Mouse (Mus musculus) testis, adult 2 months (tissue): Measurements from ENCODE around the gene Wdtc1. TPM values are rescaled to one million over a fixed set of nuclear protein-coding genes. Genes with fewer than 3 reads are reported as not detected.
A peak's percentile ranks its signal among the peaks of the same experiment; 100 is the strongest.

Experiments used
- H3K27ac ChIP-seq: fragments of 200-500 bp; 2 replicates; pipeline ENCODE4 v1.5.1; 2012; ENCODE audit warnings: low read depth, low read length; ENCODE audit not compliant: control insufficient read depth, insufficient read depth
- H3K27me3 ChIP-seq: fragments of 200-500 bp; 2 replicates; pipeline ENCODE4 v1.6.1; 2012; ENCODE audit warnings: mild to moderate bottlenecking, low read length, moderate library complexity; ENCODE audit not compliant: control insufficient read depth, insufficient read depth
- H3K36me3 ChIP-seq: fragments of 200-500 bp; 2 replicates; pipeline ENCODE4 v1.6.1; 2012; ENCODE audit warnings: mild to moderate bottlenecking, low read length; ENCODE audit not compliant: control insufficient read depth, insufficient read depth
- H3K4me1 ChIP-seq: fragments of 200-500 bp; 2 replicates; pipeline ENCODE4 v1.6.1; 2012; ENCODE audit warnings: low read length; ENCODE audit not compliant: control insufficient read depth, insufficient read depth
- H3K4me3 ChIP-seq: fragments of 200-500 bp; 2 replicates; pipeline ENCODE4 v1.5.1; 2012; ENCODE audit warnings: low read depth, mild to moderate bottlenecking, low read length, moderate library complexity, mixed read lengths; ENCODE audit not compliant: control insufficient read depth
- CTCF ChIP-seq: fragments of 200-500 bp; IDR thresholded peaks from 2 replicates; pipeline ENCODE4 v1.5.1; 2012; ENCODE audit warnings: low read depth, mild to moderate bottlenecking, inconsistent platforms, low read length, moderate library complexity; ENCODE audit not compliant: control insufficient read depth, insufficient read depth, insufficient replicate concordance
- POLR2A ChIP-seq: fragments of 200-500 bp; IDR thresholded peaks from 2 replicates; pipeline ENCODE4 v1.6.1; 2012; ENCODE audit warnings: low read depth, mild to moderate bottlenecking, inconsistent platforms, low read length, moderate library complexity; ENCODE audit not compliant: control insufficient read depth
- polyA plus RNA-seq: library from polyadenylated mRNA; depleted of rRNA; stranded (reverse); fragments of >200 nt; gene quantifications from 2 replicates; pipeline ENCODE4 v1.2.3, GENCODE M21; 2012; rRNA removed

Gene Wdtc1
- polyA plus RNA-seq, 1 experiment: 323 TPM

- TF ChIP-seq CTCF (no peak), POLR2A (no peak)
- Histone ChIP-seq H3K27ac (no peak overlapping the region), H3K36me3 (no peaks in the 10 kb centered on the region), H3K27me3 (no peaks in the 10 kb centered on the region), H3K4me3 (no peak overlapping the region), H3K4me1 (peaks cover 22% of the 10 kb centered on the region)
Observed at GRCm38 (mm10) chr4:133252089-133252488, 101.2 kb downstream of the Wdtc1 start.

- H3K27ac ChIP-seq: no peak overlapping the region
Observed at GRCm38 (mm10) chr4:133251214-133251613, 102.1 kb downstream of the Wdtc1 start.

GRCm38 (mm10) chr4:133250609-133251008, 102.7 kb downstream of the Wdtc1 start:
- TF ChIP-seq CTCF: peak; percentile 84
- TF ChIP-seq POLR2A: no peak
- H3K36me3 ChIP-seq: no peaks in the 10 kb centered on the region
- H3K27ac ChIP-seq: no peak overlapping the region
- peak overlapping the region; percentile 54 for H3K4me3 ChIP-seq
- no peaks in the 10 kb centered on the region for H3K27me3 ChIP-seq
- H3K4me1 ChIP-seq: peaks cover 20% of the 10 kb centered on the region

More at GRCm38 (mm10) chr4:133251214-133251613, 102.1 kb downstream of the Wdtc1 start:
- H3K36me3 ChIP-seq: no peaks in the 10 kb centered on the region
- H3K4me1 ChIP-seq: peaks cover 20% of the 10 kb centered on the region
- peak overlapping the region; percentile 54 for H3K4me3 ChIP-seq
- no peaks in the 10 kb centered on the region for H3K27me3 ChIP-seq
- TF ChIP-seq CTCF (no peak), POLR2A (no peak)

GRCm38 (mm10) chr4:133247806-133248449, 105.4 kb downstream of the Wdtc1 start:
- no peaks in the 10 kb centered on the region for H3K36me3 ChIP-seq
- TF ChIP-seq POLR2A (no peak), CTCF (no peak)
- H3K27me3 ChIP-seq: no peaks in the 10 kb centered on the region
- H3K27ac ChIP-seq: no peak overlapping the region
- no peak overlapping the region for H3K4me3 ChIP-seq
- peaks cover 20% of the 10 kb centered on the region for H3K4me1 ChIP-seq

- Histone ChIP-seq H3K27me3 (no peaks in the 10 kb centered on the region), H3K36me3 (no peaks in the 10 kb centered on the region), H3K4me1 (peaks cover 22% of the 10 kb centered on the region), H3K27ac (no peak overlapping the region), H3K4me3 (no peak overlapping the region)
- no peak for TF ChIP-seq CTCF
- TF ChIP-seq POLR2A: no peak
Observed at GRCm38 (mm10) chr4:133247072-133247471, 106.2 kb downstream of the Wdtc1 start.

- H3K36me3 ChIP-seq: no peaks in the 10 kb centered on the region
- no peak overlapping the region for H3K27ac ChIP-seq
Observed at GRCm38 (mm10) chr4:133244289-133244688, 109.0 kb downstream of the Wdtc1 start.

GRCm38 (mm10) chr4:133243538-133243937, 109.7 kb downstream of the Wdtc1 start:
- H3K27ac ChIP-seq: no peak overlapping the region
- H3K27me3 ChIP-seq: no peaks in the 10 kb centered on the region
- no peak for TF ChIP-seq CTCF
- no peak for TF ChIP-seq POLR2A
- H3K4me3 ChIP-seq: no peak overlapping the region
- H3K36me3 ChIP-seq: no peaks in the 10 kb centered on the region
- H3K4me1 ChIP-seq: peaks cover 11% of the 10 kb centered on the region

More at GRCm38 (mm10) chr4:133244289-133244688, 109.0 kb downstream of the Wdtc1 start:
- H3K4me3 ChIP-seq: no peak overlapping the region
- H3K27me3 ChIP-seq: no peaks in the 10 kb centered on the region
- H3K4me1 ChIP-seq: peaks cover 11% of the 10 kb centered on the region
- TF ChIP-seq CTCF (no peak), POLR2A (no peak)

- Histone ChIP-seq H3K36me3 (no peaks in the 10 kb centered on the region), H3K27ac (no peak overlapping the region), H3K4me3 (no peak overlapping the region), H3K4me1 (peaks cover 11% of the 10 kb centered on the region), H3K27me3 (no peaks in the 10 kb centered on the region)
- TF ChIP-seq POLR2A (no peak), CTCF (no peak)
Observed at GRCm38 (mm10) chr4:133242710-133243109, 110.6 kb downstream of the Wdtc1 start.

Other genes starting within 250 kb of the Wdtc1 start
- 156 and 195 TPM in 2 replicates for gene Wasf2, start 223.0 kb downstream of the Wdtc1 start, polyA plus RNA-seq
- 10.0 and 10.7 TPM in 2 replicates for gene Cd164l2, start 141.3 kb downstream of the Wdtc1 start, polyA plus RNA-seq
- gene Gpr3, start 140.9 kb downstream of the Wdtc1 start, polyA plus RNA-seq: 7.0 and 9.2 TPM in 2 replicates
- 4.7 and 8.5 TPM in 2 replicates for gene Map3k6, start 112.7 kb downstream of the Wdtc1 start, polyA plus RNA-seq
- 0.33 and 0.97 TPM in 2 replicates for gene Sytl1, start 90.4 kb downstream of the Wdtc1 start, polyA plus RNA-seq
- 48.5 and 50.1 TPM in 2 replicates for gene Tmem222, start 75.7 kb downstream of the Wdtc1 start, polyA plus RNA-seq
- gene Slc9a1, start 16.2 kb upstream of the Wdtc1 start, polyA plus RNA-seq: 48.4 and 59.6 TPM in 2 replicates
- 35.7 and 45.4 TPM in 2 replicates for gene Tent5b, start 126.7 kb upstream of the Wdtc1 start, polyA plus RNA-seq
- 1.3 and 2.0 TPM in 2 replicates for gene Trnp1, start 145.1 kb upstream of the Wdtc1 start, polyA plus RNA-seq
- 3.4 and 4.3 TPM in 2 replicates for gene Kdf1, start 165.5 kb upstream of the Wdtc1 start, polyA plus RNA-seq
- gene Nudc, start 192.5 kb upstream of the Wdtc1 start, polyA plus RNA-seq: 83.0 and 104 TPM in 2 replicates
- 0.42 and 0.51 TPM in 2 replicates for gene Nr0b2, start 199.9 kb upstream of the Wdtc1 start, polyA plus RNA-seq
- gene Gpatch3, start 221.3 kb upstream of the Wdtc1 start, polyA plus RNA-seq: 4.9 and 5.7 TPM in 2 replicates
- 30.9 and 37.4 TPM in 2 replicates for gene Gpn2, start 230.9 kb upstream of the Wdtc1 start, polyA plus RNA-seq
- 0.81 and 1.1 TPM in 2 replicates for gene Sfn, start 248.7 kb upstream of the Wdtc1 start, polyA plus RNA-seq